Mouse (Mus musculus) megakaryocyte-erythroid progenitor cell, adult 5-6 weeks (primary cell): ENCODE measurements around the gene Spata31. TPM values are rescaled to one million over a fixed set of nuclear protein-coding genes. Genes with fewer than 3 reads are reported as not detected.

Experiments
- ATAC-seq: replicated peaks from 2 replicates; pipeline ENCODE4 v1.8.0; 2016; ENCODE audit warnings: mild to moderate bottlenecking, inconsistent platforms; ENCODE audit not compliant: severe bottlenecking, poor library complexity, low FRiP score, low TSS enrichment
- total RNA-seq, 2 experiments: library from RNA; stranded (forward) in 1 of 2; stranded (reverse) in 1 of 2; fragments of 200-1000, 215-1000 nt in 1 of 2; fragments of >200 nt in 1 of 2; fragmentation: Nextera tagmentation in 1 of 2; gene quantifications; 2 replicates each; pipeline ENCODE4 v1.2.3; 2014 to 2017

The Spata31 gene
- total RNA-seq (2014; fragmentation: Nextera tagmentation) (not detected in 2 replicates), total RNA-seq (2017) (not detected in 2 replicates)

- no peak for ATAC-seq
Observed at GRCm38 (mm10) chr13:64917191-64917590, at the start of gene Spata31. TSS of gene Spata31 (plus strand) at chr13:64917406.

GRCm38 (mm10) chr13:64903132-64903531, 14.1 kb upstream of the Spata31 start:
- no peak for ATAC-seq

GRCm38 (mm10) chr13:64903585-64904208, 13.5 kb upstream of the Spata31 start, which contains the start of gene Cntnap3:
TSS of gene Cntnap3 (minus strand) at chr13:64903955.
- ATAC-seq = no peak

Other genes with a start within 250 kb of the Spata31 start
- gene Cntnap3, start 13.5 kb upstream of the Spata31 start, total RNA-seq (2014; fragmentation: Nextera tagmentation) = not detected in 2 replicates
- gene Cntnap3, start 13.5 kb upstream of the Spata31 start, total RNA-seq (2017) = not detected in 2 replicates
- not detected in 2 replicates for gene Spata31d1c, start 115.7 kb downstream of the Spata31 start, total RNA-seq (2014; fragmentation: Nextera tagmentation)
- gene Spata31d1c, start 115.7 kb downstream of the Spata31 start, total RNA-seq (2017) = not detected in 2 replicates
- gene Prss47, start 135.4 kb downstream of the Spata31 start, total RNA-seq (2014; fragmentation: Nextera tagmentation) = not detected in 2 replicates
- not detected in 2 replicates for gene Prss47, start 135.4 kb downstream of the Spata31 start, total RNA-seq (2017)
- gene Mfsd14b, start 195.6 kb downstream of the Spata31 start, total RNA-seq (2014; fragmentation: Nextera tagmentation) = 48.1 and 54.7 TPM in 2 replicates
- 104 and 116 TPM in 2 replicates for gene Mfsd14b, start 195.6 kb downstream of the Spata31 start, total RNA-seq (2017)
- gene Olfr465-ps1, start 220.7 kb downstream of the Spata31 start, total RNA-seq (2014; fragmentation: Nextera tagmentation) = not detected in 2 replicates
- not detected in 2 replicates for gene Olfr465-ps1, start 220.7 kb downstream of the Spata31 start, total RNA-seq (2017)
- not detected in 2 replicates for gene Olfr466, start 232.8 kb downstream of the Spata31 start, total RNA-seq (2014; fragmentation: Nextera tagmentation)
- not detected in 2 replicates for gene Olfr466, start 232.8 kb downstream of the Spata31 start, total RNA-seq (2017)